Mouse (Mus musculus): ENCODE results near the gene Dab1.

Dab1 gene

DNA sequence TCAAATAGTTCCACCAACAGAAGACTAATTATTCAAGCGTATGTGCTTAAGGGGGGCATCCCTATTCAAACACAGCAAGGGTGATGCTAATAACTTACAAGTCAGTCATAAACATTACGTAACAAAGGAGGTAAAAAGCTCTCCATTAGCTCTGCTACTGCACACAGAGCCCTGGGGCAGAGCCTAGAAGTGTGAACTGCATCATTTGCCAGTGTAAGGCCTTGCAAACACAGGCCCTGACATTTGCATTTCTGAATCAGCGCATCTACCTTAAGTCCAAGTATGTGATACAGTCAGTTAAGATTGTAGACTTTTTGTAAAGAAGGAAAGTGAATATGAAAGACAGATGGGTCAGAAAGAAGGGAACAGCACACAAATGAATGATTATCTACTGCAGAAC is 1162.3 kb downstream of the Dab1 start:
- DNase-seq = no peak

DNA sequence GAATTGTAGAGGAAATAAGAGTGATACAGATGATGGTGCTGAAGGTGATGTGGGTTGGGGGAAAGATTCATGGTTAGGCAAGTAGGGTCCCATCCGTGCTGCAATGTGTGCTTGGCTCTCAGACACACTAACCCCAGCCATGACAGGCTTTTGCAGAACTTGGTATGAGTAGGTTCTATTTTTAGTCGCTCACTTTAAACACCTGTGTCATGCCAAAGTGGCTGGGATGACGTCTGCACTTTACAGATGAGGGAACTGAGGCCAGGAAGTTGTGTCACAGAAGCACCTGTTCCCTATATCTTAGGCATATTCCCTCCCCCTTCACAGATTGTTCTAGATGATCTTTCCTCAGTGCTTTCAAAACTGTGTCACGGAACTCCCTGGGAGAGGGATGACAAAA is 1163.2 kb downstream of the Dab1 start:
- no peak for DNase-seq

DNA sequence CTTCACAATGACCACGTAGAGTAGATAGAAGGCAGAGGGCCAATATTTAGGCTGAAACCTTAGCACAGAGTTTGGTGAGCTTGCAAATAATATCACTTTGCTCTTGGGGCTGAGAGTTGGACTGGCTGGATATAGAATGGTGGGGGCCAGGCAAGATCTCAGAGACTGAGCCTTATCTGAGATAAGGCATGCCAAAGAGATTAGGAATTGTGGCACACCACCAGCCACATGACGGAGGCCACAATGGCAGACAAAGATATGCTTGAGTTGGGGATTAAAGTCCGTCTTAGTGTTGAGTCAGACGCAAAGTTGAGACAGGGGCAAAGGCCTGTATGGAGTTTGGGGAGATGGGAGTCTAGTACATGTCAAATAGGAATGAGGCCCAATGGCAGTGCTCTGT is 1173.0 kb downstream of the Dab1 start:
- no peak for DNase-seq
